Mouse (Mus musculus) intestine, embryonic 15.5 days (tissue): Measurements from ENCODE around the gene Afp. TPM values are rescaled to one million over a fixed set of nuclear protein-coding genes. Genes with fewer than 3 reads are reported as not detected.

Source experiments
- ATAC-seq: fragments of 200-750 bp; cut with Nextera tagmentation; 2 replicates; pipeline ENCODE4 v1.8.0; 2017; ENCODE audit warnings: moderate TSS enrichment, moderate library complexity
- H3K27ac ChIP-seq: fragments of 300-500 bp; sonication (generic); 2 replicates; pipeline ENCODE4 v1.5.1; 2015; ENCODE audit warnings: mild to moderate bottlenecking, inconsistent platforms
- H3K27me3 ChIP-seq: fragments of 300-500 bp; sonication (generic); replicated peaks from 2 replicates; pipeline ENCODE4 v1.6.1; 2015; ENCODE audit warnings: inconsistent platforms
- H3K36me3 ChIP-seq: fragments of 300-500 bp; sonication (generic); 2 replicates; pipeline ENCODE4 v1.6.1; 2015; ENCODE audit warnings: inconsistent platforms
- H3K4me1 ChIP-seq: fragments of 300-500 bp; sonication (generic); replicated peaks from 2 replicates; pipeline ENCODE4 v1.6.1; 2015; ENCODE audit warnings: inconsistent platforms
- H3K4me2 ChIP-seq: fragments of 300-500 bp; sonication (generic); replicated peaks from 2 replicates; pipeline ENCODE4 v1.6.1; 2015; ENCODE audit warnings: mild to moderate bottlenecking, inconsistent platforms
- H3K4me3 ChIP-seq: fragments of 300-500 bp; sonication (generic); replicated peaks from 2 replicates; pipeline ENCODE4 v1.5.1; 2015; ENCODE audit warnings: inconsistent platforms
- H3K9ac ChIP-seq: fragments of 300-500 bp; sonication (generic); 2 replicates; pipeline ENCODE4 v1.6.1; 2015; ENCODE audit warnings: inconsistent platforms
- H3K9me3 ChIP-seq: fragments of 300-500 bp; sonication (generic); 2 replicates; pipeline ENCODE4 v1.6.1; 2016; ENCODE audit warnings: inconsistent platforms
- WGBS: fragments of 180-500 bp; shearing (Covaris S2); methylation state at CpG from one replicate; pipeline ENCODE4 v1.1.7; 2015; 5-methylcytosine and 5-hydroxymethylcytosine counted together
- polyA plus RNA-seq: library from polyadenylated mRNA; unstranded; fragments of >200 nt; fragmentation: Nextera tagmentation; extraction: Ambion mirVana; gene quantifications from 2 replicates; pipeline ENCODE4 v1.2.1, GENCODE M21; 2015

Gene Afp
- polyA plus RNA-seq, 1 experiment from 2014 or later, result 175 TPM

- Histone ChIP-seq H3K36me3 (no peaks in the 10 kb centered on the region), H3K4me2 (no peak overlapping the region), H3K27me3 (no peaks in the 10 kb centered on the region), H3K4me3 (no peak overlapping the region), H3K27ac (no peak overlapping the region), H3K9me3 (no peaks in the 10 kb centered on the region), H3K9ac (no peak overlapping the region), H3K4me1 (no peaks in the 10 kb centered on the region)
- no peak for ATAC-seq
- 62% methylated on average over 7 of the region's 7 CpGs for WGBS
Measured at GRCm38 (mm10) chr5:90477308-90478140, 13.0 kb upstream of the Afp start.

GRCm38 (mm10) chr5:90478886-90479285 lies 11.7 kb upstream of the Afp start:
- Histone ChIP-seq H3K27ac (no peak overlapping the region), H3K9ac (no peak overlapping the region), H3K9me3 (no peaks in the 10 kb centered on the region), H3K4me1 (no peaks in the 10 kb centered on the region), H3K27me3 (no peaks in the 10 kb centered on the region), H3K4me3 (no peak overlapping the region), H3K4me2 (no peak overlapping the region), H3K36me3 (no peaks in the 10 kb centered on the region)
- no peak for ATAC-seq
- WGBS, result 87% methylated on average over 1 of the region's 1 CpGs

- H3K9ac ChIP-seq, result no peak overlapping the region
- no peaks in the 10 kb centered on the region for H3K36me3 ChIP-seq
- WGBS, result 60% methylated on average over 7 of the region's 7 CpGs
- H3K4me3 ChIP-seq, result no peak overlapping the region
- no peak overlapping the region for H3K27ac ChIP-seq
- H3K9me3 ChIP-seq, result no peaks in the 10 kb centered on the region
- no peaks in the 10 kb centered on the region for H3K27me3 ChIP-seq
- peak; percentile 78 for ATAC-seq
- no peaks in the 10 kb centered on the region for H3K4me1 ChIP-seq
- H3K4me2 ChIP-seq, result no peak overlapping the region
Measured at GRCm38 (mm10) chr5:90485597-90485996, 4.9 kb upstream of the Afp start.

DNA sequence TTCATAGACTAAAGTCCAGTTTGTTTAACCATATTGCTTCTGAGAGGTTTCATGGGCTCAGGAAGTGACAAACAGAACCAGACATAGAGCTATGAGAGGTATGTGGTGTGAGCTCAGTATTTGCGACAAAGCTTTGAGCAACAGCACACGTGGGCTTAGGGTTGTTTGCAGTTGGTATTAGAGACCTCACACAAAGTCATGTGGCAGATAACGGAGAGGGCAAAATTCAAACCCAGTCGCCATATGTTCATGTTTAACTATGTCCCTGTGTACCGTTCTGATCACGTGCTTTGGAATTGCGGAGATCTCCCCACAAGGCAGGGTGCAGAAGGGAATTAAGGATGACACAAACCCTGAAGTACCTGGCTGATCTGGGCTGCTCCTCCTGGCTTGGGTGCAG lies 2.2 kb upstream of the Afp start:
- peak; percentile 78 for ATAC-seq
- 68% methylated on average over 7 of the region's 7 CpGs for WGBS
- H3K9ac ChIP-seq, result no peak overlapping the region

GRCm38 (mm10) chr5:90492440-90492839 lies 1.9 kb downstream of the Afp start:
- Histone ChIP-seq H3K4me2 (no peak overlapping the region), H3K9ac (no peak overlapping the region), H3K4me1 (no peaks in the 10 kb centered on the region), H3K4me3 (no peak overlapping the region), H3K36me3 (no peaks in the 10 kb centered on the region), H3K9me3 (no peaks in the 10 kb centered on the region), H3K27me3 (no peaks in the 10 kb centered on the region), H3K27ac (no peak overlapping the region)
- no peak for ATAC-seq
- WGBS, result 81% methylated on average over 9 of the region's 9 CpGs

More for the DNA sequence above, 2.2 kb upstream of the Afp start:
- Histone ChIP-seq H3K9me3 (no peaks in the 10 kb centered on the region), H3K4me3 (no peak overlapping the region), H3K27ac (no peak overlapping the region), H3K4me2 (no peak overlapping the region), H3K36me3 (no peaks in the 10 kb centered on the region), H3K4me1 (no peaks in the 10 kb centered on the region), H3K27me3 (no peaks in the 10 kb centered on the region)

- Histone ChIP-seq H3K9ac (no peak overlapping the region), H3K27me3 (no peaks in the 10 kb centered on the region), H3K4me2 (no peak overlapping the region), H3K4me3 (no peak overlapping the region), H3K36me3 (no peaks in the 10 kb centered on the region), H3K27ac (no peak overlapping the region), H3K4me1 (no peaks in the 10 kb centered on the region), H3K9me3 (no peaks in the 10 kb centered on the region)
- no peak for ATAC-seq
- WGBS, result 88% methylated on average over 4 of the region's 4 CpGs
Measured at GRCm38 (mm10) chr5:90494308-90494707, 3.8 kb downstream of the Afp start.

DNA sequence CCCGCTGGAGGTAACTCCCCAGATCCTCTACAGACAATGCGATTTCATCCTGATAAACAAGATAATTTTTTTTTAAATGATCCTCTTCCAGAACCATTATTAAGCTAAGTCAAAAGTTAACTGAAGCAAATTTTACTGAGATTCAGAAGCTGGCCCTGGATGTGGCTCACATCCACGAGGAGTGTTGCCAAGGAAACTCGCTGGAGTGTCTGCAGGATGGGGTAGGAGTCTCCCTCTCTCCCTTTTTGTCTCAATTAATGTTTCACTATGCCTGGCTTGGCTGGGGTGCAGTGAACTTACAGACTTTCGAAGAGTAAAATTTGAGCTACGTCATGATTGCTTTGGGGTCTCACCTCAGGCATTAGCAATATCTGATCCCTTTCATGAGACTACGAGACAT lies 9.0 kb downstream of the Afp start:
- WGBS, result 74% methylated on average over 7 of the region's 7 CpGs
- Histone ChIP-seq H3K4me1 (no peaks in the 10 kb centered on the region), H3K27me3 (no peaks in the 10 kb centered on the region), H3K4me2 (no peak overlapping the region), H3K4me3 (no peak overlapping the region), H3K9me3 (no peaks in the 10 kb centered on the region), H3K9ac (no peak overlapping the region), H3K27ac (no peak overlapping the region), H3K36me3 (no peaks in the 10 kb centered on the region)
- ATAC-seq, result no peak

GRCm38 (mm10) chr5:90500714-90501113 lies 10.2 kb downstream of the Afp start:
- H3K4me2 ChIP-seq, result no peak overlapping the region
- H3K36me3 ChIP-seq, result no peaks in the 10 kb centered on the region
- H3K9me3 ChIP-seq, result no peaks in the 10 kb centered on the region
- no peak overlapping the region for H3K4me3 ChIP-seq
- H3K27ac ChIP-seq, result no peak overlapping the region
- no peaks in the 10 kb centered on the region for H3K4me1 ChIP-seq
- no peak overlapping the region for H3K9ac ChIP-seq
- peak; percentile 67 for ATAC-seq
- H3K27me3 ChIP-seq, result no peaks in the 10 kb centered on the region
- 5% methylated on average over 6 of the region's 6 CpGs for WGBS

- no peak overlapping the region for H3K4me3 ChIP-seq
- no peaks in the 10 kb centered on the region for H3K36me3 ChIP-seq
- no peak overlapping the region for H3K9ac ChIP-seq
- no peak overlapping the region for H3K27ac ChIP-seq
- H3K4me2 ChIP-seq, result no peak overlapping the region
- WGBS, result 87% methylated on average over 5 of the region's 5 CpGs
- H3K27me3 ChIP-seq, result no peaks in the 10 kb centered on the region
- no peaks in the 10 kb centered on the region for H3K4me1 ChIP-seq
- H3K9me3 ChIP-seq, result no peaks in the 10 kb centered on the region
- no peak for ATAC-seq
Measured at GRCm38 (mm10) chr5:90501752-90502151, 11.2 kb downstream of the Afp start.

- H3K36me3 ChIP-seq, result no peaks in the 10 kb centered on the region
- no peak for ATAC-seq
- no peak overlapping the region for H3K4me3 ChIP-seq
- no peak overlapping the region for H3K27ac ChIP-seq
- H3K4me2 ChIP-seq, result no peak overlapping the region
- H3K9ac ChIP-seq, result no peak overlapping the region
- H3K4me1 ChIP-seq, result no peaks in the 10 kb centered on the region
- WGBS, result 75% methylated on average over 11 of the region's 11 CpGs
- H3K27me3 ChIP-seq, result no peaks in the 10 kb centered on the region
- H3K9me3 ChIP-seq, result no peaks in the 10 kb centered on the region
Measured at GRCm38 (mm10) chr5:90504742-90505141, 14.2 kb downstream of the Afp start.

- Histone ChIP-seq H3K4me2 (no peak overlapping the region), H3K4me1 (no peaks in the 10 kb centered on the region), H3K27ac (no peak overlapping the region), H3K27me3 (no peaks in the 10 kb centered on the region), H3K9me3 (no peaks in the 10 kb centered on the region), H3K9ac (no peak overlapping the region), H3K36me3 (no peaks in the 10 kb centered on the region), H3K4me3 (no peak overlapping the region)
- WGBS, result 75% methylated on average over 2 of the region's 2 CpGs
- no peak for ATAC-seq
Measured at GRCm38 (mm10) chr5:90506507-90506906, 16.0 kb downstream of the Afp start.

GRCm38 (mm10) chr5:90507411-90507949 lies 16.9 kb downstream of the Afp start:
- Histone ChIP-seq H3K4me2 (no peak overlapping the region), H3K9me3 (no peaks in the 10 kb centered on the region), H3K36me3 (no peaks in the 10 kb centered on the region), H3K4me1 (no peaks in the 10 kb centered on the region), H3K4me3 (no peak overlapping the region), H3K27ac (no peak overlapping the region), H3K9ac (no peak overlapping the region), H3K27me3 (no peaks in the 10 kb centered on the region)
- 0 out of 2 replicates have a peak, but pooled peaks have one; percentile 23 for ATAC-seq
- 69% methylated on average over 13 of the region's 13 CpGs for WGBS
